Mouse (Mus musculus): ENCODE measurements around the gene Awat1. TPM values are rescaled to one million over a fixed set of nuclear protein-coding genes. Genes with fewer than 3 reads are reported as not detected.

Awat1 gene
- polyA plus RNA-seq (2014; fragmentation: Nextera tagmentation; extraction: Ambion mirVana) = not detected in 2 replicates

DNA sequence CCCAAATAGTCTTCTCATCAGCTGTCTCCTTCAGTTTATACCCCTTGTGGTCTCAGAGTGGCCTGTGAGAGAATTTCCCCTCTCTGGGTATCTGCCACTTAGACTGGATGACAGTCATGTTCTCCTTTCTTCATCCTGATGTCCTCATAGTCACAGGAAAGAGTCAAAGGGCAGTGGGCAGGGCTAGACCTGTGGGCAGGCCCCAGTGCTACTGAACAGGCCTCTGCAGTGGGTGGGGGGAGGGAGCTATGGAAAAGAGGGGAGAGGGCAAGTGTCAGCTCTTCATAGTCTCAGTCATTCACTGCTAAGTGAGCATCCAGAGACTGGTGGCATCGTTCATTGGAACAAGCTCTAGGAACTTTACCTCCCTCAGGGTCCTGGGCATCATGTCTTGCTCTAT, at the start of gene Awat1:
Awat1 (plus strand) TSS at position 301 of the 400 bp plus-strand sequence.
- H3K4me1 ChIP-seq (replicated peaks; ENCODE audit: control insufficient read depth, insufficient read depth, low read length) = no peaks in the 10 kb centered on the region
- no peak within 1 kb of the TSS for H3K4me2 ChIP-seq (replicated peaks)
- H3K9ac ChIP-seq = no peak within 1 kb of the TSS
- H3K36me3 ChIP-seq (replicated peaks; ENCODE audit: control insufficient read depth, insufficient read depth) = no peaks in the 10 kb centered on the region
- no peak within 1 kb of the TSS for H3K27ac ChIP-seq
- no peaks in the 10 kb centered on the region for H3K9me3 ChIP-seq (ENCODE audit: control insufficient read depth, low read length)
- H3K4me3 ChIP-seq (replicated peaks; ENCODE audit: low read length) = no peak within 1 kb of the TSS
- ATAC-seq (ENCODE audit: low FRiP score) (no peak), DNase-seq (ENCODE audit: low spot score) (no peak)
- H3K27me3 ChIP-seq (ENCODE audit: control insufficient read depth, insufficient read depth, low read length) = no peaks in the 10 kb centered on the region
- 89% methylated on average over 1 of the region's 1 CpGs for WGBS

DNA sequence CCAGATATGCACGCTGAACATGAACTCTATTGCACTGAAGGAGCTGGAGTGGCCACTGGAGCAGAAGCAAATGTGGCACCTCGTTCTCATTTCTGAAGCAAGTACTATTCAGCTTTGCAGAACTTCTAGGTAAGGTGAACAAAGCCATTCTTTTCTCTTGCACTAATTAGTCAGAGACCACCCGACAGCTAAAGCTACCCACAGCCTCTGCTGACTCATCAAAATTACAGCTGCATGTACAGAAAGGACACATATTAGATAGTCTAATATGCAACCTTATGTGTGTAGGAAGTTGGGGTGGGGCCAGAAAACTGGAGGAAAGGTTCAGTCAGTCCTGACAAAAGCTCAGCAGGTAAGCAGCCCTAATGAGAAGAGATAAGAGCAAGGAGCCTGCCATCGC, 47.6 kb upstream of the Awat1 start, which contains the start of gene Dgat2l6:
Dgat2l6 (plus strand) TSS at position 368 of the 400 bp plus-strand sequence.
- ATAC-seq (ENCODE audit: low FRiP score) (no peak), DNase-seq (ENCODE audit: low spot score) (no peak)
- Histone ChIP-seq H3K36me3 (replicated peaks; ENCODE audit: control insufficient read depth, insufficient read depth) (no peaks in the 10 kb centered on the region), H3K9ac (no peak within 1 kb of the TSS), H3K9me3 (ENCODE audit: control insufficient read depth, low read length) (no peaks in the 10 kb centered on the region), H3K27me3 (ENCODE audit: control insufficient read depth, insufficient read depth, low read length) (peaks cover 9% of the 10 kb centered on the region), H3K4me2 (replicated peaks) (no peak within 1 kb of the TSS), H3K4me3 (replicated peaks; ENCODE audit: low read length) (no peak within 1 kb of the TSS), H3K4me1 (replicated peaks; ENCODE audit: control insufficient read depth, insufficient read depth, low read length) (no peaks in the 10 kb centered on the region), H3K27ac (no peak within 1 kb of the TSS)
- WGBS = 81% methylated on average over 4 of the region's 4 CpGs

DNA sequence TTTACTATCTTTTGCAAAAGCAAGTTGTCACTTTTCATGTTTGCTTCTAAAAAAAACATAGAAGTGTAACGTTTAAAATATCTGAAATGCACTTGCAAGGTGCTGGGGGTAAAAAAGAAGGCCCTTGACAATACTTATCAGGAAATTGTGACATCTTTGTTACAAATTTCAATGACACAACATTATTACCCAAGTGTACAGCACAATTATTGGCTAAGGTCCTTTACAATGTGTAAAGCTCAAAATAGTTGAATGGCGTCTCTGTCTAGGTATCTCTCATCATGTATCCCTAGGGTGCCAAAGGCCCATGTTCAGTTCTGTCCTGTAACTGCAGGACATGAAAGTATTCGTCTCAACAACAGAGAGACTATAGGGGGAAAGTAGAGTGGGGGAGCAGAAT, 16.0 kb upstream of the Awat1 start:
- H3K36me3 ChIP-seq (replicated peaks; ENCODE audit: control insufficient read depth, insufficient read depth) = no peaks in the 10 kb centered on the region
- H3K9ac ChIP-seq = no peak overlapping the region
- no peaks in the 10 kb centered on the region for H3K27me3 ChIP-seq (ENCODE audit: control insufficient read depth, insufficient read depth, low read length)
- 86% methylated on average over 3 of the region's 3 CpGs for WGBS
- no peak overlapping the region for H3K4me3 ChIP-seq (replicated peaks; ENCODE audit: low read length)
- no peaks in the 10 kb centered on the region for H3K9me3 ChIP-seq (ENCODE audit: control insufficient read depth, low read length)
- no peak for DNase-seq (ENCODE audit: low spot score)
- no peak for ATAC-seq (ENCODE audit: low FRiP score)
- H3K4me1 ChIP-seq (replicated peaks; ENCODE audit: control insufficient read depth, insufficient read depth, low read length) = no peaks in the 10 kb centered on the region
- H3K27ac ChIP-seq = no peak overlapping the region
- no peak overlapping the region for H3K4me2 ChIP-seq (replicated peaks)

DNA sequence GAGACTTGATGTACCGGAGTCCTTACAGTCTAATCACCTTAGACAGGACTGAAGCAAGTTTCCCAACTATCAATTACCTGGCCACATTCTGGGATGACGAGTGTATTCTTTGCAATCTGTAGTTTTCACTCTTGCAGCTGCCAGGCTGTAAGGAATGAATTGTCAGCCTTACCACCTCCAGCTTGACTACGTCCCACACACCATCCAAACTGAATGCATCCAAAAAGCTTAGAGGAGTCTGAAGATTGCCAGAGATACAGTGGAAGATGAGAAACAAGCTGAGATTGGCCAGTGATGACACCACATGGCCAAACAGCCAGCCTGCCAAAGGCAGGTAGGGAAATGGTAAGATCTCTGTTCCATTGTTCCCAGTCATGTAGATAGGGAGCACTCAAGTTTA, 6.4 kb upstream of the Awat1 start:
- Histone ChIP-seq H3K9me3 (ENCODE audit: control insufficient read depth, low read length) (no peaks in the 10 kb centered on the region), H3K9ac (no peak overlapping the region), H3K4me1 (replicated peaks; ENCODE audit: control insufficient read depth, insufficient read depth, low read length) (no peaks in the 10 kb centered on the region), H3K4me3 (replicated peaks; ENCODE audit: low read length) (no peak overlapping the region), H3K27me3 (ENCODE audit: control insufficient read depth, insufficient read depth, low read length) (no peaks in the 10 kb centered on the region), H3K36me3 (replicated peaks; ENCODE audit: control insufficient read depth, insufficient read depth) (no peaks in the 10 kb centered on the region), H3K4me2 (replicated peaks) (no peak overlapping the region), H3K27ac (no peak overlapping the region)
- no peak for ATAC-seq (ENCODE audit: low FRiP score)
- no peak for DNase-seq (ENCODE audit: low spot score)
- WGBS = 83% methylated on average over 3 of the region's 3 CpGs

DNA sequence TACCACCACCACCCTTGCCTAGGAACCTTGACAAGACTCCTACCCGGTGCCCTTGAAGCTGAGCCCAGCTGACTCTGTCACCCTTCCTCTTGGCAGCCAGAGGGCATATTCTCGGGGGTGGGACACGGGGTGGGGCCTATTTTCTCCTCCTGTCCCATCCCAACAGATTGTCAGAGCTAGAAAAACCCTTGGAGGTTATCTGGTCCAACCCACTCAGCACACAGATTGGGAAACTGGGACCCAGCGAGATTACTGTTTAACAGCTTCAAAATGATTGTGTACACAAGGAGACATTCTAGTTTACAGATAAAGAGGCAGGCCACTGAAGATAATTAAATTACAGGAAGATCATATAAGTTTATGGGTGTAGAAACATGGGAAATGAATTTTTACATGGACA, 22.7 kb downstream of the Awat1 start, which contains the start of gene P2ry4:
P2ry4 (minus strand) TSS at position 79 of the 400 bp plus-strand sequence.
- no peaks in the 10 kb centered on the region for H3K36me3 ChIP-seq (replicated peaks; ENCODE audit: control insufficient read depth, insufficient read depth)
- H3K9me3 ChIP-seq (ENCODE audit: control insufficient read depth, low read length) = no peaks in the 10 kb centered on the region
- no peak for DNase-seq (ENCODE audit: low spot score)
- H3K27me3 ChIP-seq (ENCODE audit: control insufficient read depth, insufficient read depth, low read length) = 0 out of 2 replicates have a peak, but pooled peaks cover 8% of the 10 kb centered on the region
- no peak for ATAC-seq (ENCODE audit: low FRiP score)
- H3K4me1 ChIP-seq (replicated peaks; ENCODE audit: control insufficient read depth, insufficient read depth, low read length) = no peaks in the 10 kb centered on the region
- H3K4me3 ChIP-seq (replicated peaks; ENCODE audit: low read length) = no peak within 1 kb of the TSS
- no peak within 1 kb of the TSS for H3K9ac ChIP-seq
- 69% methylated on average over 4 of the region's 4 CpGs for WGBS
- H3K27ac ChIP-seq = no peak within 1 kb of the TSS
- no peak within 1 kb of the TSS for H3K4me2 ChIP-seq (replicated peaks)

DNA sequence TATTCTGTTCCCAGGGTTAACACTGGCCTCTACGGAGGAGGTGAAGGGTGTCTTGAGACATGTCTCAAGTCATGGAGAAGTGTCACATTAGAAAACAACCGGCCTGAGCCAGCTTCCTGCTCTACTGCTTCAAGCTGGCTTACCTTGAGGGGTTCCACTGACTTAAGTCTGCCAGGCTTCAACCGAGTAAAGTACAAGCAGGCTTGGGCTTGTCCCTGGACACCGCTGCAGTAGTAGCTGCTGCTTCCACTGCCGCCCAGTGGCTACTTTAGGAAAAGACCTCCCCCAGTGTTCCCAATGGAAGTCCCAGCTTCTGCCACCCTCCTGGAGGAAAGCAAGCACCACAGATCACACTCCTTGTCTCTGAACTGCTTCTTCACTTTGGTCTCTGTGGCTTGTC, 25.4 kb downstream of the Awat1 start:
- 24% methylated on average over 5 of the region's 5 CpGs for WGBS
- H3K4me2 ChIP-seq (replicated peaks) = no peak overlapping the region
- no peaks in the 10 kb centered on the region for H3K9me3 ChIP-seq (ENCODE audit: control insufficient read depth, low read length)
- no peak for DNase-seq (ENCODE audit: low spot score)
- 0 out of 2 replicates have a peak, but pooled peaks cover 8% of the 10 kb centered on the region for H3K27me3 ChIP-seq (ENCODE audit: control insufficient read depth, insufficient read depth, low read length)
- ATAC-seq (ENCODE audit: low FRiP score) = peak; percentile 40; the same call in 1 of the 2 replicates
- no peak overlapping the region for H3K27ac ChIP-seq
- no peaks in the 10 kb centered on the region for H3K4me1 ChIP-seq (replicated peaks; ENCODE audit: control insufficient read depth, insufficient read depth, low read length)
- no peaks in the 10 kb centered on the region for H3K36me3 ChIP-seq (replicated peaks; ENCODE audit: control insufficient read depth, insufficient read depth)
- no peak overlapping the region for H3K4me3 ChIP-seq (replicated peaks; ENCODE audit: low read length)
- H3K9ac ChIP-seq = no peak overlapping the region

DNA sequence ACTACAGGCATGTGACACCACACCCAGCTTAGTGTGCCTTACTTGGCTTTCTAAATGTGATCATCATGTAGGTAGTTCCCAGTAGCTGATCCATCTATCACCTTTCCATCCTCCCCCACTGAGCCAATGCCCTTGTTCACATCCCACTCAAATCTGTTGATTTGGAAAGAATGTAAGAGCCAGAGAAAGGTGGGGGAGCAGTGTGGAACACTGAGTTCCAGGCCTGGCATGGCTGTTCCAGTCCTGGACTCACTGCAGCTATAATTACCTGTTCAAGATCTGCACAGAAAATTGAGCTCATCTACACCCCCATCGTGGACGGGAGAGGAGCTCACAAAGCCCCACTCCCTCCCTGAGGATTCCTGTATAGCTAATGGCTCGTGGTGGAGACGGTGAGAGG, 27.7 kb downstream of the Awat1 start:
- H3K4me2 ChIP-seq (replicated peaks) = no peak overlapping the region
- WGBS = 69% methylated on average over 4 of the region's 4 CpGs
- no peak for ATAC-seq (ENCODE audit: low FRiP score)

DNA sequence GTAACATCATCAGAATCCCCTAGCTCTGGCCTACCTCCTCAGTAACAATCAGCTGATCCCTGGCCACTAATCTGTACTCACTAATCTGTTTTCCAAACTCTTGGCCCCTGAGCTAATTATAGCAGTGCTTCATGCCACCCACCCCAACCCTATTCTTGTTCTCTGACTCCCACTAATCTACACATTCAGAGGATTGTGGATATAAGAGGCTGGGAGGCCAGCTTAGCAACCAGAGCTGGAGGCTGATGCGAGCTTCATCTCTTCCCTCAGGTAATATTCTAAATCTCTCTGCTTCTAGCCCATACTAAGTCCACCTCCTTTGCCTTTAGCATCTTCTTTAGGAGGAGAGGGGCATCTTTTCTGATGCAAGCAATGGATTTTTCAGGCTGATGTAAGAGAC, 33.3 kb downstream of the Awat1 start, which contains the start of gene Arr3:
Arr3 (plus strand) TSS at position 184 of the 400 bp plus-strand sequence.
- H3K4me2 ChIP-seq (replicated peaks) = no peak within 1 kb of the TSS
- no peaks in the 10 kb centered on the region for H3K27me3 ChIP-seq (ENCODE audit: control insufficient read depth, insufficient read depth, low read length)
- no peak within 1 kb of the TSS for H3K9ac ChIP-seq
- DNase-seq (ENCODE audit: low spot score) = no peak
- H3K9me3 ChIP-seq (ENCODE audit: control insufficient read depth, low read length) = no peaks in the 10 kb centered on the region
- H3K36me3 ChIP-seq (replicated peaks; ENCODE audit: control insufficient read depth, insufficient read depth) = no peaks in the 10 kb centered on the region
- ATAC-seq (ENCODE audit: low FRiP score) = no peak
- H3K4me1 ChIP-seq (replicated peaks; ENCODE audit: control insufficient read depth, insufficient read depth, low read length) = no peaks in the 10 kb centered on the region
- WGBS = 81% methylated on average over 1 of the region's 1 CpGs
- H3K27ac ChIP-seq = no peak within 1 kb of the TSS
- H3K4me3 ChIP-seq (replicated peaks; ENCODE audit: low read length) = no peak within 1 kb of the TSS

More for the DNA sequence above, 27.7 kb downstream of the Awat1 start:
- no peak for DNase-seq (ENCODE audit: low spot score)
- Histone ChIP-seq H3K9me3 (ENCODE audit: control insufficient read depth, low read length) (no peaks in the 10 kb centered on the region), H3K4me1 (replicated peaks; ENCODE audit: control insufficient read depth, insufficient read depth, low read length) (no peaks in the 10 kb centered on the region), H3K27ac (no peak overlapping the region), H3K4me3 (replicated peaks; ENCODE audit: low read length) (no peak overlapping the region), H3K27me3 (ENCODE audit: control insufficient read depth, insufficient read depth, low read length) (0 out of 2 replicates have a peak, but pooled peaks cover 3% of the 10 kb centered on the region), H3K36me3 (replicated peaks; ENCODE audit: control insufficient read depth, insufficient read depth) (no peaks in the 10 kb centered on the region), H3K9ac (no peak overlapping the region)

DNA sequence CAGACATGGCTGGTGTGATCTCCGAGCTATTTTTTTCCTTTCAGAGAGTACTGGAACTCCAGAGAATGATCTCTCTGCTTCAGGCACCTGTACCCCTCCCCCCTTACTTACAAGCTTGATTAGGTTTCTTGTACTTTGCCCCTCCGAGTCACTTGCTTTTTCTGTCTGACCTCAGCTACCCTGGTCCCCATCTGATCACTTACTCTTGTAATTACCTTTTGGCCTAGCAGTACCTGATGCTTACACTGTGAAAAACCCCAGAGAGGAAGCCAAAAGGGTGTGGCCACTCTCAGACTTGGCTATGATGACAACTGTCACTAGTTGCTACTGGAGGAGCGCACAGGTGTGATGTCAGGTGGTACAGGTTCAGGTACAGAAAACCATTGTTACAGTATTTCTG, 46.4 kb downstream of the Awat1 start:
- no peak overlapping the region for H3K27ac ChIP-seq
- no peaks in the 10 kb centered on the region for H3K4me1 ChIP-seq (replicated peaks; ENCODE audit: control insufficient read depth, insufficient read depth, low read length)
- WGBS = 69% methylated on average over 3 of the region's 3 CpGs
- no peaks in the 10 kb centered on the region for H3K27me3 ChIP-seq (ENCODE audit: control insufficient read depth, insufficient read depth, low read length)
- H3K4me3 ChIP-seq (replicated peaks; ENCODE audit: low read length) = no peak overlapping the region
- no peak for ATAC-seq (ENCODE audit: low FRiP score)
- peaks cover 7% of the 10 kb centered on the region for H3K36me3 ChIP-seq (replicated peaks; ENCODE audit: control insufficient read depth, insufficient read depth)
- no peak overlapping the region for H3K9ac ChIP-seq
- no peak overlapping the region for H3K4me2 ChIP-seq (replicated peaks)
- DNase-seq (ENCODE audit: low spot score) = no peak
- H3K9me3 ChIP-seq (ENCODE audit: control insufficient read depth, low read length) = no peaks in the 10 kb centered on the region

DNA sequence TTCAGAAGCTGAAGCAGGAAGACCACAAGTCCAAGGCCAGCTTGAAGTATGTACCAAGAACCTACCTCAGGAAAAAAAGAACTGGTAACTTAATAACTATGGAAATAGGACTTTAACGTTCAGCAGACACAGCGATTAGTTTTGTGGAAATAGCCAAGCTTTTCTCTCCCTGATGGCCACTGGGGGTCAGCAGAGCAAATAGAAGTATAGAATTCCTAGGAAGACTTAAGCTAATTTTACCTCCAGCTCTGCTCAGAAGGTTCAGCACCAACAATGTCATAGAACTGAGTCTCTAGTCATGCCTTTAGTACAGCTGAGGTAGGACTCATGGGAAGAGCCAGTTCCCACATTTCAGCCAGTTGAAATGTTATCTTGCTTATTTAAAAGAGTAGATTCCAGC, 49.3 kb downstream of the Awat1 start:
- ATAC-seq (ENCODE audit: low FRiP score) = no peak
- no peak overlapping the region for H3K4me2 ChIP-seq (replicated peaks)
- H3K27me3 ChIP-seq (ENCODE audit: control insufficient read depth, insufficient read depth, low read length) = no peaks in the 10 kb centered on the region
- H3K36me3 ChIP-seq (replicated peaks; ENCODE audit: control insufficient read depth, insufficient read depth) = peaks cover 10% of the 10 kb centered on the region
- no peak overlapping the region for H3K9ac ChIP-seq
- H3K27ac ChIP-seq = no peak overlapping the region
- no peaks in the 10 kb centered on the region for H3K9me3 ChIP-seq (ENCODE audit: control insufficient read depth, low read length)
- no peak overlapping the region for H3K4me3 ChIP-seq (replicated peaks; ENCODE audit: low read length)
- DNase-seq (ENCODE audit: low spot score) = no peak
- 74% methylated on average over 2 of the region's 2 CpGs for WGBS
- H3K4me1 ChIP-seq (replicated peaks; ENCODE audit: control insufficient read depth, insufficient read depth, low read length) = no peaks in the 10 kb centered on the region

Data from hindbrain, embryonic 14.5 days (tissue).